Mouse (Mus musculus): Measurements from ENCODE around the gene Edil3.
"Not testable (repeated sequence)": the region's sequence is repeated elsewhere in the genome, so short reads cannot be mapped to it uniquely, and the experiment has no call there.

The Edil3 gene

GRCm38 (mm10) chr13:88972355-88972754, 151.1 kb downstream of the Edil3 start:
- no peak for DNase-seq (ENCODE audit: low read depth)

- DNase-seq (ENCODE audit: low read depth), result no peak
Measured at GRCm38 (mm10) chr13:89007696-89008427, 186.6 kb downstream of the Edil3 start.

GRCm38 (mm10) chr13:89012500-89012899, 191.2 kb downstream of the Edil3 start:
- no peak for DNase-seq (ENCODE audit: low read depth)

- DNase-seq (ENCODE audit: low read depth), result no peak
Measured at GRCm38 (mm10) chr13:89029817-89030539, 208.7 kb downstream of the Edil3 start.

GRCm38 (mm10) chr13:89035711-89036110, 214.4 kb downstream of the Edil3 start:
- no peak for DNase-seq (ENCODE audit: low read depth)

GRCm38 (mm10) chr13:89041495-89041894, 220.2 kb downstream of the Edil3 start:
- no peak for DNase-seq (ENCODE audit: low read depth)

- DNase-seq (ENCODE audit: low read depth), result not testable (repeated sequence)
Measured at GRCm38 (mm10) chr13:89070132-89070531, 248.9 kb downstream of the Edil3 start.

- DNase-seq (ENCODE audit: low read depth), result no peak
Measured at GRCm38 (mm10) chr13:89076212-89076611, 254.9 kb downstream of the Edil3 start.

- no peak for DNase-seq (ENCODE audit: low read depth)
Measured at GRCm38 (mm10) chr13:89105889-89106288, 284.6 kb downstream of the Edil3 start.

GRCm38 (mm10) chr13:89117551-89117950, 296.3 kb downstream of the Edil3 start:
- no peak for DNase-seq (ENCODE audit: low read depth)

- no peak for DNase-seq (ENCODE audit: low read depth)
Measured at GRCm38 (mm10) chr13:89119809-89120208, 298.5 kb downstream of the Edil3 start.

GRCm38 (mm10) chr13:89122511-89123253, 301.4 kb downstream of the Edil3 start:
- no peak for DNase-seq (ENCODE audit: low read depth)

- DNase-seq (ENCODE audit: low read depth), result no peak
Measured at GRCm38 (mm10) chr13:89123396-89123795, 302.1 kb downstream of the Edil3 start.

- DNase-seq (ENCODE audit: low read depth), result no peak
Measured at GRCm38 (mm10) chr13:89146056-89146547, 324.8 kb downstream of the Edil3 start.

- no peak for DNase-seq (ENCODE audit: low read depth)
Measured at GRCm38 (mm10) chr13:89151878-89152277, 330.6 kb downstream of the Edil3 start.

GRCm38 (mm10) chr13:89167960-89168359, 346.7 kb downstream of the Edil3 start:
- no peak for DNase-seq (ENCODE audit: low read depth)

- DNase-seq (ENCODE audit: low read depth), result no peak
Measured at GRCm38 (mm10) chr13:89170040-89170439, 348.8 kb downstream of the Edil3 start.

GRCm38 (mm10) chr13:89175154-89175553, 353.9 kb downstream of the Edil3 start:
- DNase-seq (ENCODE audit: low read depth), result no peak

GRCm38 (mm10) chr13:89189051-89189450, 367.8 kb downstream of the Edil3 start:
- no peak for DNase-seq (ENCODE audit: low read depth)

- DNase-seq (ENCODE audit: low read depth), result no peak
Measured at GRCm38 (mm10) chr13:89197019-89197418, 375.7 kb downstream of the Edil3 start.

GRCm38 (mm10) chr13:89199275-89199674, 378.0 kb downstream of the Edil3 start:
- no peak for DNase-seq (ENCODE audit: low read depth)

- DNase-seq (ENCODE audit: low read depth), result no peak
Measured at GRCm38 (mm10) chr13:89238104-89238503, 416.8 kb downstream of the Edil3 start.
